Mouse (Mus musculus) frontal cortex, adult 2 months (tissue): ENCODE measurements around the gene Srgap2. TPM values are rescaled to one million over a fixed set of nuclear protein-coding genes. Genes with fewer than 3 reads are reported as not detected.

Source experiments
- DNase-seq, 2 experiments: peaks; one replicate each; pipeline ENCODE4 v3.0.0; 2022; ENCODE audit warnings: low spot score in 1 of 2; ENCODE audit errors: extremely low spot score in 1 of 2
- polyA plus RNA-seq: library from polyadenylated mRNA; depleted of rRNA; stranded (reverse); fragments of >200 nt; gene quantifications from 2 replicates; pipeline ENCODE4 v1.2.3, GENCODE M21; 2012

Gene Srgap2
- polyA plus RNA-seq, 1 experiment = 48.4 TPM

DNA sequence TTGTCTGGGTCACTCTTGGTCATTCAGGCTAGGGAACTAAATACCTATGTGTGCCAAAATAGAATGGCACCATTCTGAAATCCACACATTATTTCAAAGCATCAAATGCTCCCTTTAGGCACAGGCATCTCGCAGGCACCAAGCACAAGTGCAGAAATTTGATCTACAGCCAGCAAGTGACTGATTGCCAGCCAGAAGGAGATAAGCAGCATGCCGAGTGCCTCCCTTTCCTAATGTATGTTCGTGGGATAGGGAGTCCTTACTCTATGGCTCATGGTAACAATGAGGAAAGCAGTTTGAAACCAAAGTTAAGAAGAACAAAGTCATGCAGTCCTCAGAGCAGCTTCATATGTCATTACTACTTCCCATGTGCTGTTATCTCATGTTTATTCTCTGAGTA is 107.8 kb downstream of the Srgap2 start:
- DNase-seq = no peak

DNA sequence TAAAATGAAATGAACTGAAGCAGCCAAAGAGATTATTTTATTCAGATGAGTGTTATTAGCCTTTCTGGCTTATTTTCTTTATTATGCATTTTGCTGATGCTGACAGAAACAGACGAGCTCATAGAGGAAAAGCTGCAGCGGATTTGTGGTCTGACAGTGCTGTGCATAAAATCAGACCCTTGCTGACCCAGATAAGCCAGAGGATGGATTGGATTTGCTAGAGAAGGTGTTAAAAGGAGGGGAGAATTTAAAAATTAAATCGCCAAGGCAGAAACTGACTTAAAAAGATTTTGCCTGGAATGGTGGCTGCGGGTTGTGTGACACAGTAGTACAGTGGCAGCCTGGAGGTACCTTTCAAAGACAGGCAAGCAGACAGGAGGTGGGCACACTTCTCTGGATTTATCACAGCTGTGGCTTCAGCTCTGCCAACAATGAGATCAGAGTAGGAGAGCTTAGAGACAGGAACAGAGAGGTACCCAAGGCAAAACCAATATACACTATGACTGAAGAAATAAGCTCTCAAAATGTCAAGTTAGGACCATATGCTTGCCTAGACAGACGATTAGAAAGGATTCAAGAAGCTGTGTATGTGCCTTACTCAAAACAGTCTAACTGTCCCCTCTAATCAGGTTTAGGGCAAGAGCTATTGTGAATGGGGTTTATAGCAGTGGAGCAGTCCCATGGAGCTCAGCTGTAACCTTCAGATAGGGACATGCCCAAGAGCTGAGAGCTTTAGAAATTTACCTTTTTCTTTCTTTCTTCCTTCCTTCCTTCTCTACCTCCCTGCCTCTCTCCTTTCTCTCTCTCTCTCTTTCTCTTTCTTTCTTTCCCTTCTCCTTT is 109.1 kb downstream of the Srgap2 start:
- DNase-seq = peak; percentile 34 to 40

DNA sequence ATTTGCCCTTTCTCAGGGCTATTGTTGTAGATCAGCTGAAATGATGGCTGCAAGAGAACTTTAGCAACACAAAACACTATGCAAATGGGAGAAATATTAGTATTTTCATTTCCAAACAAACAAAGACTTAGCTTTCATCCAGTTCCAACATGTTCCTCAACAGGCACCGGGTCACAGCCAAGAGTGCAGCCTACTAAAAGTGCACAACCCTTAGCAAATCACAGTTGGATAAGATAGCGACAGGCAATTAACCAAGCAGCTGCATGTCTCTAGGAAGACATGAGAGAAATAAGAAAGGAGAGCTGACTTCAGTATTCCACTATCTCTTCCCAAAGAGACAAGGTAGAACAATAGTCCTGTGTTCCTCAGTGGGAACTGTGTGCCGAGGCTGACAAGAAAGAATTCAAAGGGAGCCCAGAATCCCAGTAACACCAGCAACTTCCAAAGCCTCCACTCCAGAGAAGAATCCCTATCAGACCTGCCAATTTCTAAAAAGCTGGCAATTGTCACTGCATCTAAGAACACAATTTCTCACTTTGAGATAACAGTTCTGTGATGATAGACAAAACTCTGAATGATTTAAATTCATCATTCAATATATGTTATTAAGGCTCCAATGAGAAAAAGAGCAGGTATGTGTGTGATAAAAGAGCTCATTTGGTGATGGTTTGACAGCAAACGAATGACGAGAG is 109.9 kb downstream of the Srgap2 start:
- peak in 1 of 2 experiments; percentile 39 for DNase-seq

DNA sequence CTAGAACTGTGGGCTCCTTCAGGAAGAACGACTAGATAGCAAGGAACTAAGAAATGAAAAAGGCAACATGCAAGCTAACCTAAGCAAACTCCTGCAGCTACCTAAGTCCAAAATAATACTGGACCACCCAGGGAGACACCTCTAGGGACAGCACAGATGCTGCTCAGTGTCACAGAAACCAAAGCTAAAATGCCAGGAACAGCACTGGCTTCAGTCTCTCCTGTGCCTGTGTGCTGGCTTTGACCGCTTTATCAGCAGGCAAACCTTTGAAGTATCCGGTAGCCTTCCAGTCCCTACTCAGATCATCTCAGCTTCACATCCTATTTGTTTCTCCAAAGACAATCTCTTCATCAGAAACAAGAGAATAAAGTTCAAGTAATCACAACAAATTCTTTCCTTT is 123.6 kb downstream of the Srgap2 start:
- no peak for DNase-seq

DNA sequence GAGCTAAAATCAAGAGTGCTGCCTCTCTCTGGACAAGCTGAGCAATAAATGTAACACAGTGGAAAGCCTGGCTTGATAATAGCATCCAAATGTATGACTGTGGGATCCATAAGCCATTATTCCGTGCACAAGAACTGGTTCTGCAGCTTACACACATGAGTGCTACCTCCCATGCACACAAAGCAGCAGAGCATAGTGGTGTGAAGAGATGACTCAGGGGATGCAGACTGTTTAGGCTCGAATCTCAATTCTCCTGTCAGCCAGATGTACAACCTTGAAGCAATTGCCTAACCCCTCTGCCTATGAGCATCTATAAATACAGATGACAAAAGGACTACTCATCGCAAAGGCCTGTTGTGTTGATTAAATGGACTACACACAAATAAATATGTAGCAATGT is 126.3 kb downstream of the Srgap2 start:
- no peak for DNase-seq

DNA sequence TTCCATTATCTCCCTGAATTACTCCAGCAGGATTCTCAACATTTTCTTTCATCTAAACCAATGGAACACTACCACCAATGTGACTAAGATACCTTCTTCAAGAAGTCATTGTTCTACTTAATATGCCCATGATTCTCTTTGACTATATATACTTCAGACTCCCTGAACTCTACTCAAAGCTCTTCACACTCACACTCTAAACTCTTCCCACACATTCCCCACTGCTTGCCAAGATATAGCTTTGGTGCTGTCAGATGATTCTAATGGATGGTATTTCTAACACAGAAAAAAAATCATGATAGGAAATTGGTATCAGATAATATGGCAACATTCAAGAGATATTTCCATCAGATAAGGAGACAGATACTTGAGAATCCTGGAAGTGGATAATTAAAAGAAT is 129.0 kb downstream of the Srgap2 start:
- DNase-seq = peak in 1 of 2 experiments; percentile 28

DNA sequence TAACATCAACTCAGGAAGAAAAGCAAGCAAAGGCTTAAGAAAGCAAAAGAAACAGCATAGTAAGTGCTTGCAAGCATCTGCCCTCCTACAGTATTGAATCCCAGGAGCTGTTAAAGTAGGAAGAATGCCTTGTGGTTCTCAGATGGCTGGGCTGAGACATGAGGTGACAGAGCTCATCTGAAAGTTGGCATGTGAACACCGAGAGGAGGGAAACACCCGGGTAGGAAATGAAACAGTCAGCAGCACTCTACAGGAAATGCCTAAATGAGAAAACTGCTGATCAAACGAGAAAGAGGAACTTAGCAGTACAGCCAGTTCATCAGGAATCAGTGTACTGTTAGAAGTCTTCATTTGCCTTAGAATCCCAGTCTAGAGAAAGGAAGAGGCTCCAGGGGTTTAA is 142.7 kb downstream of the Srgap2 start:
- DNase-seq = peak in 1 of 2 experiments; percentile 33

DNA sequence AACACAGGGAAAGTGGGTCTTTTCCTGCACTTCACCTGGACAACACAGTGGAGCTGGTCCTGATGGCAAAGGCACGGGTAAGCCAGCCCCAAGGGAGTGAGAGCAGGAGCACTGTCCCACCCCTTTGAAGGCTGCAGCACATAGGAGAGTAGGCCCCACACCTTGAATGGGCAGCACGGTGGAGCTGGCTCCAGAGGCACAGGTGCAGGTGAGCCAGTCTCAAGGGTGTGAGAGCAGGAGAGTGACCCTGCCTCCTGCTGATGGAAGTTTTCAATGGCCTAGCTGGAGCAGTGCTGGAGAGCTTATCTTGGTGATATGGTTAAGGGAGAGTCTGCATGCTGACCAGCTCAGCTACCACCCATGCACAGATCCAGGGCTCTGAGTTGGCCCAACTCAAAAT is 145.0 kb downstream of the Srgap2 start:
- no peak for DNase-seq

DNA sequence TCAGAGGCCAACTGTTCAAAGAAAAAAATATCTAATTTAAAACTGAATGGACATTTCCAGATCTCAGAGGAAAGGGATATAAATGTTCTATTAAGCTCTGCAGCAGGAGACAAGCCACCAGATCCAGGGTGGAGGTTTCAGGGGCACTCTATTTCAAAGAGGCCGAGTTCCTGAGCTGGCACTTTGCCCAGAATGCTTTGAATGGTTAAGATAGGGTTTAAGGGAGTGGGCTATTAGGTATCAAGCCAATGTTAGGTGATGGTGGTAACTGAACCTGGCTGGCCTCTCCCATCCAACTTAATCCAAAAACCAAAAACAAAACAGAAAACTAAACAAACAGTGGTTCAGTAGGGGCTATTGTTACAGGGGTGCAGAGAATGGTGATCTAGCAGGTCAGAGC is 146.9 kb downstream of the Srgap2 start:
- DNase-seq = no peak

DNA sequence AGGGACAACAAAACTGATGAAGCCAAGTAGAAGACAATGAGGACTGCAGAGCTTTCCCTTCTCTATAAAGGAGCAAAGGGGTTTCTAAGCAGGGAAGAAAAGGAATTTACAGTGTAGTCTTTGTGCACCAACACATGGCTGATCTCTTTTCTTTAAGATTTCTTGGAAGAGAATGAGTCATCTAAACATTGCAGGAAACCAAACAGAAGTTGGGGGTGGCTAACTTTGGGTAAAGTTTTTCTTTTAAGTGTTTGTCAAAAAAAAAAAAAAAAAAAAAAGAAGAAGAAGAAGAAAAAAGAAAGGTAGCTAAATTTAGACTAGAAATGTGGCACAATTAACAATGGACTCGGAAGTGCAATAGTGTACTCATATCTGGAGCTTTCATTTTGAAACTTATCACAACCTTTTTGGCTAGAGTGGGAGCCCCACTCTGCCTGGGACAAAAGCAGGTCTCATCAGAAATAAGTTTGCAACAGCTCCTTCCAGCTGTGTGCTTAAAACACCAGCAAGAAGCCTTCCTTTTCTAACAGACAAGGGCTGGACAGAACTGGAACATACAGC is 148.2 kb downstream of the Srgap2 start:
- DNase-seq = peak in 1 of 2 experiments; percentile 14

DNA sequence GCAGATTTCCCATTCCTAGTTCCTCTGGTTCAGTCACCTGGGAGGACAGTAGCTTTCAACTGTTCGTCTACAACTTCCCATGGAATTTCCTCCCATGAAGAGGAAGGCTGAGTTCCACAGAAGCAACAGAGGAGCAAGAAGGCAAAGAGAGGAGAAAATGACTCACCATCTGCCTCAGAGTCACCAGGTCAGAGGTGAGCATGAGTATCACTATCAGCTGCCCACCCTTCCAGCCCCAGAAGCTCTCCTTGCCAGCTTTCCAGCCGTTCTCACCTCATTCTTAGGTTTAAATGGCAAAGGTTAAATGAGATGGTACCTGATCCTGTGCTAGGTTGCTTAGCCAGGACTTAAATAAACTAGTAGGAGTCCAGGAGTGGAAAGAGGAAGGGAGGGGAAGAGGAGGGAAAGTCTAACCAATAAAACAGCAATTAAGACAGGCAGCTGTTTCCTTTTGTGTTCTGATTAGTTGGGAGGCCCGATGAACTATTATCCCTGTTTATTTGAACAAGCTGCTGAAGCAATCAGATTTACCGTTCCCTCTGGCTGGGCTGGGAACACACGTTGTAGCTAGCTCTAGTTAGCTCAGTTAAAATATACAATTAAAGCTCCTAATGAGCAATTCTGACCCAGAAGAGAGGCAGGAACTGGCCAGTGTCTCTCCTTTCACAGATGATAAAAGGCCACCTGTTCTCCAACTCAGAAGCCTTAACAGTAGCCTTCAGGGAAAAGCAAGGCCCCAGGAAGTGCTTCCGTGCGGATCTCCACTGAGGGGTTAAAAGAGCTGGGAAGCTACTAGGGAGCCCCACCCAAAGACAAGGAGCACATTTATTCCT is 148.9 kb downstream of the Srgap2 start:
- no peak for DNase-seq

DNA sequence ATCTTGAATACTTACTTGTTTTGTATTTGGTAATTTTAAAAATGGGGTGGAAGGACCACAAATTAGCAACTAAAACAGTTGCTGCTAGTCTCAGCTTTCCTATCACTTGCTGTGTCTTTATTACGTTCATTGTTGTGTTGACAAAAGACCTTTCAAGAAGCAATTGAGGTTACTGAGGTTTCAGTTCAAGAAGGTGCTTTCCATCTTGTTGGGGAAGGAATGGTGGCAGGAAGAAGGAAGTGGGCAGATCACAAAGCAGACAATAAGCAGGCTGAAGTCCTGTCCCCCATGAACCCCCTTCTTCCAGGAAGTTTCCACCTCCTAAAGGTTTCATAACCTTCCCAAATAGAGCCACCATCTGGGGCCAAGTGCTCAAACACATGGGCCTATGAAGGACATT is 161.3 kb downstream of the Srgap2 start:
- no peak for DNase-seq

DNA sequence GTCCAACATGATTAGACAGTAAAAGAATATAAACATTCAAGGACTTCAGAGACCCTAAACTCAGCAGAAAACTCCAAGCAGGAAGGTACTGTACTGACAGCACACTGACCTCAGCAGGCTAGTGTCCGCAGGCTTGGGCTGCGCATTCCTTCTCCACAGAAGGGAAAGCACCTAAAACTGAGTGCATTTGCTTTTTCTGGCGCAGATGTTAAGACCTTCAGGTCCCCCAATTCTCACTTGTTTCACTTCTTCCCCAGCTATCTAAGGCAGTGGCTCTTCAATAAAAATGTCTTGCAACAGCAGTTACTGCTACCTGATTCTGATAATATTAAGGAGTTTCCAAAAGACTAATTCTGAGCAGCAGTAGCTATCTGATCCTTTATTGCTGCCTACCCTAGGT is 162.7 kb downstream of the Srgap2 start:
- DNase-seq = no peak

DNA sequence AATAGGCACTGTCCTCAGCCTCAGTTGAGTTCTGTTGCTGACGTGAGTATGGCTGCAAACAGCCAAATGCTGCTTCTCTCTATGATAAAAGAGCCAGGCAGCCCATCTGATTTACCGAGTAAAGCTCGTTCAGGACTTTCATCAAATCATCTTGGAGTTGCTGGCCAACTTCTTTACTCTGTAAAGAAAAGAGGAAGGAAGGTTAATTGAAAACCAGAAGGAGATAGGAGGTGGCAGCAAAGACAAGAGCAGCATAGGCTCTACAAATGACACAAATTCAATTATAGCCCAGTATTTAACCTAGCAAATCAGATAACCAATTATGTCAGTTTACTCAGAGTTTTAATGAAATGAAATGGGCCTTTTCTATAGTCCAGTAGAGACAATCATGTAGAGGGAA is 163.3 kb downstream of the Srgap2 start:
- DNase-seq = no peak

DNA sequence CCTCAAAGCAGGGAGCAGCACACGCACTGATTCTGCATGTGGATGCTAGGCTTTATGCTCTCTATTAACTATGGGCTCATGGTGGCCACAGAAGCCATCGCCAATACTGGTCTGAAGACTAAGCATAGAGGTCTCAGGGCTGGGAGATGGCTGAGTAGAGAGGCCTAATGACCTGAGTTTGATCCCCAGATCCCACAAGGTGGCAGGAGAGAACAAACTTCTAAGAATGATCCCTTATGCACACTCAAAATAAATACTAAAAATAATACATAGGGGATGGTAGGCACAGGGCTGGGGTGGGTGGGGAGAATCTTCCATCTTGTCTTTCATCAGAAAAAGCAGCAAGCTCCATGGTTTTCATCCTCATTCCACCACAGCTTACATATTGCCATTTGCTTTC is 165.1 kb downstream of the Srgap2 start:
- no peak for DNase-seq

DNA sequence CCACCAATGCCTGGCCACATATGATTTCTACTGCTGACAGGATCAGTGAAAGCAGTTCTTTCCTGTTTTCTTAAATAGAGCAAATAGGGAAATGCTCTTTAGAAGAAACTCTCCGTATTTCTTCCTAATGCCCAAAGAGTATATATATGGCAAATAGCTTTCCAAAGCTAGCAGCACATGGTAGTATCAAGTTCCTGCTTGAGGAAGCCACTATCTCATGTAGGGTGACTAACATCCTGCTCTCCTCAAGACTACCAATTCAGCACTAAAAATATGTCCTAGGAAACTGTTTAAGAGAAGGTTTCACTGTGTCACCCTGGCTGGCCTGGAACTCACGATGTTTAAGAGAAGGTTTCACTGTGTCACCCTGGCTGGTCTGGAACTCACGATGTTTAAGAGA is 166.4 kb downstream of the Srgap2 start:
- no peak for DNase-seq

DNA sequence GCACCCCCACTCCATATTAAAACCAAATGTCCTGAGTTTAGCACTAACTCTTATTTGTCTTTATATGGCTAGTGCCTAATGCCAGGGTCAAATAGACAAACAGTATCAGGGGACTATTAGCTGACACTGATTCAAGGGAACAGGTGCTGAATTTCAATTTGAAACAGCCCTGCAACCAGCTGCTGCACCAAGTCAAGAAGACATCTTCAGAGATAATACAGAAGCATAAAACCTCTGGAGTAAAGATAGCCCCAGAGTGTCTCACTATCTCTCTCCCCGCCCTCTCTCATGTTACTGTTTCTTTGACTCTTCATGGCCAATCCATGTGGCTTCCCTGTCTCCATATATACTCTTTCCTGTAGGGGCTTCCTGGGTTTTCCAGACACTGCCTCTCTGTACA is 167.5 kb downstream of the Srgap2 start:
- DNase-seq = no peak

DNA sequence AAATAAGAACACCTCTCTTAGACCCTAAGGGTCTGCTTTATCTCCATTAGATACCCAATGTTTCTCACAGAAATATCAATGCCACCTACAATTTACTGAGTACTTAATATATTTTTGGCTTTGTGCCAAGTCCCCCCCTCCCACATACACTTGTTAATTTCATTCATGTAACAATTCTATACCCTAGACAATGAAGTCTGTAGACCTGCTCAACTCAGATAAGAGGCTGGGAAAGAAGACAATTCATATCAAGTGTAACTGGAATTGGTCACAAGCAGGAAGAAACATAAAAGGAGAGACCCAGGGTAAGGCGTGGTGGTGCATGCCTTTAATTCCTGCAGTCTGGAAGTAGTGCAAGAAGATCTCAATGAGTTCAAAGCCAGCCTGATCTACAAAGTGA is 169.9 kb downstream of the Srgap2 start:
- no peak for DNase-seq

DNA sequence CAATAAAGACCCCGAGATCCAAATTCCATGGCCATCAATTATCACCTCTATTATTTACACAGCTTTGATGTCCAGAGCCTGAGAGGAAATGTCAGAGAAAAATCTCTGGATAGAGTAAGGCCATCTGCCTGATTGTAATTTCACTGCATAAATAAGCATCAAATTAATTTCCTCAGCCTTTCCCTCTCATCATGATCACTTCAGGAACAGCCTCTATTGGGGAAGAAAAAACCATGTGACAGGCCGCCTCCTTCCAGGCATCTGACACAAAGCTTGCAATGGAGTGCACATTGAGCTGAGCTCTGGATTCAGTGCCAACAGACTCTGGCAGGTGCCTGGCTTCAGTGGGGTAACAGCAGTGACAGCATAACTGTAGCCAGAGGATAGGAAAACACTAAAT is 175.7 kb downstream of the Srgap2 start:
- DNase-seq = peak; percentile 27 to 67

DNA sequence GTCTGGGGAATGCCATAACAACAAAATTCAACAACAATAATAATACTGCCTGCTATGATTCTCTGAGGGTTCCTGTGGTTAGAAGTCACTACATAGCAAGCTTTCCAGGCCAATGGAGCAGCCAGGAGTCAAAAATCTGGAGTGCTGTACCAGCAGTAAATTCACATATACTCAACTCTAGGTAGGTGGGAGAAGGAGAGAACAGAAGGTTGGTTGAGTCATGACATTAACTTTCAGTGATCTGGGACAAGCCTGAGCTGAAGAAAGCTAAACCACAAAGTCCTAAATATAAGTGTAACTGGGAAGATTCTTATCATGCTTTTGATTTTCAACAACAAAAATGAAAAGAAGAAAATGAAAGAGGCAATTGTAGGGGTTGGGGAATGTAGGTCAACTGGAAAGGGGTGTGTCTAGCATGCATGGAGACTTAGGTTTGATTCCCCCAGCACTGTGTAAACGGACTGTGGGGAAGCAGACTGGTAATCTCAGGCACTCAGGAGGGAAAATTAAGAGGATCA is 177.1 kb downstream of the Srgap2 start:
- DNase-seq = peak in 1 of 2 experiments; percentile 39

DNA sequence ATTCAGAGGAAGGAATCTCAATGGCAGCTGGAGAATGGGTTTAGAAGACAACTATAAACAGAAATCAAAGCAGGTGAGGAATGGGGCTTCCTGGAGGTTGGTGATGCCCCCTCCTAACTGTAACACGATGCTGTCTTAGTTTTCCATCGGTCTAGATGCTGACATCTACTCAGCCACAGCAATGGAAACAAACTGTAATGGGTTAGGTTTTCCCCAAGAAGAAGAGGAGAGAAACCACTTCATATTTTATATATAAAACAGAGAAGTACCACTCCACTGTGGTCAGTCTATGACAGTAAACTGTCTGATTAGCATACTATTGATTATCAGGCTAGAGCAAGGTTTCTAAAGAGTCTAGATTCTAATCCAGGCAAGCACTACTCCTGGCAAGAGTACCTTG is 179.4 kb downstream of the Srgap2 start:
- no peak for DNase-seq
